Mouse (Mus musculus): ENCODE data around the gene Pou4f2.

DNA sequence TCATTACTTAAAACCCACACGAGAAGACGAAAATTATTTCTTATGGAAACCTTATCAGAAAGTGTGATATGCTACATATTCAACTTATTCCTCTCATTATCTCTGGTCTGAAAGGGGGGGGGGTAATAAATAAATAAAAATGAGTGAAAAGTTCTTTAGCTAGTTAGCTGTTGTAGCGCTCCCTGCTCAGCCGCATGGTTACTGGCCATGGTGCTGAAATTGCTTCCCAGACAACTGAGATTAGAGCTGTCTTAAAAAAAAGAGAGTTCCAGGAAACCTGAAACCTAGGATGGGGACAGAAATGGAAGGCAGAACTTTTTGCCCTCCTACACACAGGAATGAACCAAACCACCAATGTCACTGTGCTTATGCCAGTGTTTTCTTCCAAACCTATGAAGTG, 5.1 kb downstream of the Pou4f2 start:
- TF ChIP-seq POLR2A (IDR thresholded peaks at IDR 0.05; ENCODE audit: extremely low read depth, insufficient read depth, low read length) (no peak), CTCF (IDR thresholded peaks at IDR 0.05; ENCODE audit: low read depth, low read length) (no peak)

Data from liver, adult 2 months (tissue).